Mouse (Mus musculus) cortical plate, adult 2 months (tissue): ENCODE results near the gene Rab9. TPM values are rescaled to one million over a fixed set of nuclear protein-coding genes. Genes with fewer than 3 reads are reported as not detected.
A peak's percentile ranks its signal among the peaks of the same experiment; 100 is the strongest.

Experiments
- H3K27ac ChIP-seq: fragments of 200-500 bp; 2 replicates; pipeline ENCODE4 v1.5.1; 2012; ENCODE audit warnings: low read length, control low read depth, inconsistent platforms; ENCODE audit not compliant: insufficient read depth
- H3K4me1 ChIP-seq: fragments of 200-500 bp; 2 replicates; pipeline ENCODE4 v1.6.1; 2011; ENCODE audit warnings: low read length; ENCODE audit not compliant: control insufficient read depth, insufficient read depth
- H3K4me3 ChIP-seq: fragments of 200-500 bp; 2 replicates; pipeline ENCODE4 v1.5.1; 2011; ENCODE audit warnings: mild to moderate bottlenecking, low read length, control low read depth; ENCODE audit not compliant: insufficient read depth
- CTCF ChIP-seq: fragments of 200-500 bp; IDR thresholded peaks from 2 replicates; pipeline ENCODE4 v1.5.1; 2011; ENCODE audit warnings: mild to moderate bottlenecking, control low read depth, low read length; ENCODE audit not compliant: insufficient read depth; ENCODE audit errors: extremely low read depth
- POLR2A ChIP-seq: fragments of 200-500 bp; IDR thresholded peaks from 2 replicates; pipeline ENCODE4 v1.6.1; 2011; ENCODE audit warnings: mild to moderate bottlenecking, low read length, control low read depth; ENCODE audit not compliant: insufficient read depth; ENCODE audit errors: extremely low read depth
- polyA plus RNA-seq: library from polyadenylated mRNA; depleted of rRNA; stranded (reverse); fragments of >200 nt; gene quantifications from 2 replicates; pipeline ENCODE4 v1.2.3, GENCODE M21; 2012

Rab9 gene
- polyA plus RNA-seq, 1 experiment = 34.2 TPM

GRCm38 (mm10) chrX:166509761-166510738 lies 30.4 kb upstream of the Rab9 start:
- no peak for TF ChIP-seq CTCF
- TF ChIP-seq POLR2A = peak; percentile 72; the same call in 1 of the 2 replicates
- H3K27ac ChIP-seq = peak overlapping the region; percentile 99
- H3K4me1 ChIP-seq = no peaks in the 10 kb centered on the region
- H3K4me3 ChIP-seq = peak overlapping the region; percentile 57

- TF ChIP-seq CTCF (no peak), POLR2A (no peak)
- Histone ChIP-seq H3K4me3 (no peak overlapping the region), H3K4me1 (no peaks in the 10 kb centered on the region), H3K27ac (no peak overlapping the region)
These were observed 24.8 kb upstream of the Rab9 start for GRCm38 (mm10) chrX:166504421-166504820.

GRCm38 (mm10) chrX:166499496-166500190 lies 20.0 kb upstream of the Rab9 start:
- TF ChIP-seq POLR2A (no peak), CTCF (no peak)
- Histone ChIP-seq H3K4me3 (no peak overlapping the region), H3K4me1 (no peaks in the 10 kb centered on the region), H3K27ac (no peak overlapping the region)

- TF ChIP-seq CTCF (no peak), POLR2A (no peak)
- no peaks in the 10 kb centered on the region for H3K4me1 ChIP-seq
- H3K4me3 ChIP-seq = no peak overlapping the region
- no peak overlapping the region; the same call in 1 of the 2 replicates for H3K27ac ChIP-seq
These were observed 18.1 kb upstream of the Rab9 start for GRCm38 (mm10) chrX:166497771-166498170.

- Histone ChIP-seq H3K27ac (no peak overlapping the region), H3K4me3 (no peak overlapping the region), H3K4me1 (no peaks in the 10 kb centered on the region)
- TF ChIP-seq POLR2A (no peak), CTCF (no peak)
These were observed 15.4 kb upstream of the Rab9 start for GRCm38 (mm10) chrX:166495052-166495451.

- Histone ChIP-seq H3K4me3 (peak overlapping the region; percentile 65), H3K27ac (peak overlapping the region; percentile 4; the same call in 1 of the 2 replicates)
- TF ChIP-seq CTCF (no peak), POLR2A (no peak)
These were observed 869 bp downstream of the Rab9 start for GRCm38 (mm10) chrX:166478631-166479364.

GRCm38 (mm10) chrX:166477393-166477792 lies 2.3 kb downstream of the Rab9 start:
- TF ChIP-seq CTCF (no peak), POLR2A (no peak)
- Histone ChIP-seq H3K27ac (no peak overlapping the region), H3K4me1 (no peaks in the 10 kb centered on the region), H3K4me3 (no peak overlapping the region; the same call in 1 of the 2 replicates)

More at GRCm38 (mm10) chrX:166478631-166479364, 869 bp downstream of the Rab9 start:
- no peaks in the 10 kb centered on the region for H3K4me1 ChIP-seq

GRCm38 (mm10) chrX:166472612-166473011 lies 7.1 kb downstream of the Rab9 start:
- Histone ChIP-seq H3K4me3 (no peak overlapping the region), H3K27ac (no peak overlapping the region), H3K4me1 (no peaks in the 10 kb centered on the region)
- TF ChIP-seq CTCF (no peak), POLR2A (no peak)

GRCm38 (mm10) chrX:166468321-166468720 lies 11.3 kb downstream of the Rab9 start:
- Histone ChIP-seq H3K4me1 (no peaks in the 10 kb centered on the region), H3K27ac (no peak overlapping the region), H3K4me3 (no peak overlapping the region)
- TF ChIP-seq POLR2A = no peak
- TF ChIP-seq CTCF = no peak
